Mouse (Mus musculus): ENCODE results near the gene Smagp. TPM values are rescaled to one million over a fixed set of nuclear protein-coding genes. Genes with fewer than 3 reads are reported as not detected.
A peak's percentile ranks its signal among the peaks of the same experiment; 100 is the strongest.

Gene Smagp
- polyA plus RNA-seq (2016; fragmentation: Nextera tagmentation; extraction: Ambion mirVana): 3.8 and 5.1 TPM in 2 replicates

GRCm38 (mm10) chr15:100636700-100637501, at the start of gene Smagp:
Gene Smagp (minus strand): TSS chr15:100636940.
- Histone ChIP-seq H3K9me3 (no peaks in the 10 kb centered on the region), H3K4me1 (peaks cover 11% of the 10 kb centered on the region), H3K27me3 (replicated peaks) (peaks cover 53% of the 10 kb centered on the region), H3K4me2 (replicated peaks) (peak within 1 kb of the TSS; percentile 78), H3K27ac (no peak within 1 kb of the TSS), H3K4me3 (peak within 1 kb of the TSS; percentile 36), H3K36me3 (no peaks in the 10 kb centered on the region), H3K9ac (peak within 1 kb of the TSS; percentile 48; the same call in 1 of the 2 replicates)
- ATAC-seq (ENCODE audit: low FRiP score, low read depth): no peak
- under 1% methylated on average over 77 of the region's 77 CpGs for WGBS

- no peak for ATAC-seq (ENCODE audit: low FRiP score, low read depth)
- Histone ChIP-seq H3K27ac (no peak overlapping the region), H3K9me3 (peaks cover 6% of the 10 kb centered on the region; the same call in 1 of the 2 replicates), H3K9ac (no peak overlapping the region), H3K27me3 (replicated peaks) (no peaks in the 10 kb centered on the region), H3K4me3 (no peak overlapping the region), H3K36me3 (no peaks in the 10 kb centered on the region), H3K4me1 (peaks cover 10% of the 10 kb centered on the region), H3K4me2 (replicated peaks) (no peak overlapping the region)
- WGBS: 86% methylated on average over 6 of the region's 6 CpGs
Measured at GRCm38 (mm10) chr15:100686434-100686833, 49.7 kb upstream of the Smagp start.

GRCm38 (mm10) chr15:100685849-100686248, 49.1 kb upstream of the Smagp start:
- H3K9me3 ChIP-seq: peaks cover 6% of the 10 kb centered on the region; the same call in 1 of the 2 replicates
- no peak overlapping the region for H3K9ac ChIP-seq
- no peak for ATAC-seq (ENCODE audit: low FRiP score, low read depth)
- H3K27me3 ChIP-seq (replicated peaks): no peaks in the 10 kb centered on the region
- no peak overlapping the region for H3K4me3 ChIP-seq
- H3K4me1 ChIP-seq: peaks cover 10% of the 10 kb centered on the region
- H3K27ac ChIP-seq: no peak overlapping the region
- no peaks in the 10 kb centered on the region for H3K36me3 ChIP-seq
- WGBS: 90% methylated on average over 8 of the region's 8 CpGs
- H3K4me2 ChIP-seq (replicated peaks): no peak overlapping the region

- H3K27me3 ChIP-seq (replicated peaks): no peaks in the 10 kb centered on the region
- peaks cover 3% of the 10 kb centered on the region; the same call in 1 of the 2 replicates for H3K9me3 ChIP-seq
- no peak overlapping the region for H3K27ac ChIP-seq
- no peaks in the 10 kb centered on the region for H3K36me3 ChIP-seq
- H3K4me3 ChIP-seq: no peak overlapping the region
- no peak overlapping the region for H3K9ac ChIP-seq
- 16% methylated on average over 13 of the region's 13 CpGs for WGBS
- ATAC-seq (ENCODE audit: low FRiP score, low read depth): no peak
- peaks cover 10% of the 10 kb centered on the region for H3K4me1 ChIP-seq
- no peak overlapping the region for H3K4me2 ChIP-seq (replicated peaks)
Measured at GRCm38 (mm10) chr15:100685255-100685654, 48.5 kb upstream of the Smagp start.

- H3K9ac ChIP-seq: no peak overlapping the region
- no peak for ATAC-seq (ENCODE audit: low FRiP score, low read depth)
- H3K4me2 ChIP-seq (replicated peaks): no peak overlapping the region
- peaks cover 10% of the 10 kb centered on the region for H3K4me1 ChIP-seq
- no peaks in the 10 kb centered on the region for H3K9me3 ChIP-seq
- H3K27me3 ChIP-seq (replicated peaks): no peaks in the 10 kb centered on the region
- no peaks in the 10 kb centered on the region for H3K36me3 ChIP-seq
- no peak overlapping the region for H3K4me3 ChIP-seq
- WGBS: 71% methylated on average over 10 of the region's 10 CpGs
- H3K27ac ChIP-seq: no peak overlapping the region
Measured at GRCm38 (mm10) chr15:100684450-100684849, 47.7 kb upstream of the Smagp start.

GRCm38 (mm10) chr15:100683041-100683440, 46.3 kb upstream of the Smagp start:
- no peaks in the 10 kb centered on the region for H3K9me3 ChIP-seq
- H3K4me3 ChIP-seq: no peak overlapping the region
- 45% methylated on average over 2 of the region's 2 CpGs for WGBS
- no peak for ATAC-seq (ENCODE audit: low FRiP score, low read depth)
- H3K9ac ChIP-seq: no peak overlapping the region
- peaks cover 10% of the 10 kb centered on the region for H3K4me1 ChIP-seq
- H3K27ac ChIP-seq: no peak overlapping the region
- no peak overlapping the region for H3K4me2 ChIP-seq (replicated peaks)
- no peaks in the 10 kb centered on the region for H3K36me3 ChIP-seq
- H3K27me3 ChIP-seq (replicated peaks): no peaks in the 10 kb centered on the region

- no peak for ATAC-seq (ENCODE audit: low FRiP score, low read depth)
- Histone ChIP-seq H3K9ac (no peak overlapping the region), H3K4me2 (replicated peaks) (no peak overlapping the region), H3K27me3 (replicated peaks) (no peaks in the 10 kb centered on the region), H3K4me3 (no peak overlapping the region), H3K4me1 (no peaks in the 10 kb centered on the region), H3K9me3 (no peaks in the 10 kb centered on the region), H3K27ac (no peak overlapping the region), H3K36me3 (no peaks in the 10 kb centered on the region)
- WGBS: 31% methylated on average over 7 of the region's 7 CpGs
Measured at GRCm38 (mm10) chr15:100681770-100682169, 45.0 kb upstream of the Smagp start.

- ATAC-seq (ENCODE audit: low FRiP score, low read depth): no peak
- Histone ChIP-seq H3K9me3 (no peaks in the 10 kb centered on the region), H3K27ac (no peak overlapping the region), H3K27me3 (replicated peaks) (no peaks in the 10 kb centered on the region), H3K9ac (no peak overlapping the region), H3K4me1 (no peaks in the 10 kb centered on the region), H3K4me2 (replicated peaks) (no peak overlapping the region), H3K4me3 (no peak overlapping the region), H3K36me3 (no peaks in the 10 kb centered on the region)
- WGBS: 60% methylated on average over 3 of the region's 3 CpGs
Measured at GRCm38 (mm10) chr15:100680381-100680780, 43.6 kb upstream of the Smagp start.

- no peak for ATAC-seq (ENCODE audit: low FRiP score, low read depth)
- H3K9ac ChIP-seq: no peak overlapping the region
- WGBS: 80% methylated on average over 14 of the region's 14 CpGs
Measured at GRCm38 (mm10) chr15:100679005-100679404, 42.3 kb upstream of the Smagp start.

GRCm38 (mm10) chr15:100678581-100678980, 41.8 kb upstream of the Smagp start:
- Histone ChIP-seq H3K9me3 (no peaks in the 10 kb centered on the region), H3K4me1 (no peaks in the 10 kb centered on the region), H3K4me2 (replicated peaks) (no peak overlapping the region), H3K27me3 (replicated peaks) (no peaks in the 10 kb centered on the region), H3K9ac (no peak overlapping the region), H3K27ac (no peak overlapping the region), H3K36me3 (no peaks in the 10 kb centered on the region), H3K4me3 (no peak overlapping the region)
- ATAC-seq (ENCODE audit: low FRiP score, low read depth): no peak
- 85% methylated on average over 12 of the region's 12 CpGs for WGBS

More at GRCm38 (mm10) chr15:100679005-100679404, 42.3 kb upstream of the Smagp start:
- no peaks in the 10 kb centered on the region for H3K27me3 ChIP-seq (replicated peaks)
- H3K4me2 ChIP-seq (replicated peaks): no peak overlapping the region
- no peak overlapping the region for H3K27ac ChIP-seq
- H3K36me3 ChIP-seq: no peaks in the 10 kb centered on the region
- no peak overlapping the region for H3K4me3 ChIP-seq
- no peaks in the 10 kb centered on the region for H3K4me1 ChIP-seq
- no peaks in the 10 kb centered on the region for H3K9me3 ChIP-seq

GRCm38 (mm10) chr15:100677675-100678074, 40.9 kb upstream of the Smagp start:
- H3K9me3 ChIP-seq: no peaks in the 10 kb centered on the region
- H3K4me2 ChIP-seq (replicated peaks): no peak overlapping the region
- H3K4me3 ChIP-seq: no peak overlapping the region
- no peak overlapping the region for H3K27ac ChIP-seq
- ATAC-seq (ENCODE audit: low FRiP score, low read depth): no peak
- WGBS: 84% methylated on average over 8 of the region's 8 CpGs
- H3K4me1 ChIP-seq: no peaks in the 10 kb centered on the region
- no peaks in the 10 kb centered on the region for H3K27me3 ChIP-seq (replicated peaks)
- H3K9ac ChIP-seq: no peak overlapping the region
- no peaks in the 10 kb centered on the region for H3K36me3 ChIP-seq

- no peaks in the 10 kb centered on the region for H3K9me3 ChIP-seq
- H3K4me2 ChIP-seq (replicated peaks): no peak overlapping the region
- H3K27ac ChIP-seq: no peak overlapping the region
- no peak for ATAC-seq (ENCODE audit: low FRiP score, low read depth)
- H3K27me3 ChIP-seq (replicated peaks): no peaks in the 10 kb centered on the region
- no peaks in the 10 kb centered on the region for H3K36me3 ChIP-seq
- H3K9ac ChIP-seq: no peak overlapping the region
- no peak overlapping the region for H3K4me3 ChIP-seq
- H3K4me1 ChIP-seq: no peaks in the 10 kb centered on the region
- WGBS: 75% methylated on average over 1 of the region's 1 CpGs
Measured at GRCm38 (mm10) chr15:100676521-100676920, 39.8 kb upstream of the Smagp start.

- no peaks in the 10 kb centered on the region for H3K36me3 ChIP-seq
- no peak for ATAC-seq (ENCODE audit: low FRiP score, low read depth)
- H3K4me1 ChIP-seq: no peaks in the 10 kb centered on the region
- no peak overlapping the region for H3K9ac ChIP-seq
- H3K4me3 ChIP-seq: no peak overlapping the region
- 81% methylated on average over 3 of the region's 3 CpGs for WGBS
- no peaks in the 10 kb centered on the region for H3K27me3 ChIP-seq (replicated peaks)
- H3K4me2 ChIP-seq (replicated peaks): no peak overlapping the region
- H3K27ac ChIP-seq: no peak overlapping the region
- H3K9me3 ChIP-seq: no peaks in the 10 kb centered on the region
Measured at GRCm38 (mm10) chr15:100675486-100675885, 38.7 kb upstream of the Smagp start.
